ENCODE assay signal across 27 mouse cellular contexts in genomic region chr4:12778163-12778562, GRCm38 (mm10).
A peak's percentile ranks its signal among the peaks of the same experiment; 100 is the strongest.
DNase-seq lines count a peak whose midpoint lies in the region; ATAC-seq lines count a peak whose summit lies in the region.
"Had no signal": no experiment of that assay in that cellular context is flagged by ENCODE, and none has a peak within 500 bp of the region (broad histone marks: within the 10 kb centered on the region; RNA-seq: fewer than 3 reads in every experiment).

No protein-coding gene starts in this region.

- no peaks in the 10 kb centered on the region for H3K36me3 ChIP-seq in splenic B cell, adult 2 months (ENCODE audit: control insufficient read depth, insufficient read depth, low read length, poor library complexity, severe bottlenecking)
- H3K36me3 ChIP-seq in heart, embryonic 10.5 days = no peaks in the 10 kb centered on the region
- H3K36me3 ChIP-seq: embryonic facial prominence, embryonic 10.5 days; embryonic facial prominence, embryonic 13.5 days; forebrain, embryonic 12.5 days; forebrain, embryonic 15.5 days; heart, embryonic 13.5 days; intestine, embryonic 15.5 days had no signal

- intact Hi-C loops in left cerebral cortex, postnatal 14 days (cut with DNase I) = no loop called here

- H3K9me3 ChIP-seq in heart, embryonic 10.5 days = no peaks in the 10 kb centered on the region
- H3K9me3 ChIP-seq: embryonic facial prominence, embryonic 10.5 days; embryonic facial prominence, embryonic 13.5 days; forebrain, embryonic 12.5 days; forebrain, embryonic 15.5 days; heart, embryonic 13.5 days; intestine, embryonic 15.5 days had no signal

- H3K27ac ChIP-seq in heart, embryonic 10.5 days = no peak overlapping the region
- H3K27ac ChIP-seq: embryonic facial prominence, embryonic 10.5 days; embryonic facial prominence, embryonic 13.5 days; forebrain, embryonic 12.5 days; forebrain, embryonic 15.5 days; heart, embryonic 13.5 days; hindbrain, embryonic 14.5 days; hindbrain, postnatal 0 days; intestine, embryonic 15.5 days had no signal

- no peak overlapping the region for H3K4me3 ChIP-seq in heart, embryonic 10.5 days
- H3K4me3 ChIP-seq: embryonic facial prominence, embryonic 10.5 days; embryonic facial prominence, embryonic 13.5 days; erythroblast, embryonic 14.5 days; forebrain, embryonic 12.5 days; forebrain, embryonic 15.5 days; heart, embryonic 13.5 days; intestine, embryonic 15.5 days had no signal

- H3K4me1 ChIP-seq in heart, embryonic 10.5 days = peaks cover 21% of the 10 kb centered on the region; the same call in 1 of the 2 replicates
- H3K4me1 ChIP-seq: intestine, embryonic 15.5 days had no signal

- WGBS in heart, embryonic 10.5 days = 61% methylated on average over 2 of the region's 2 CpGs

- peak; percentile 86 for ATAC-seq in CD4-positive, CD25-positive, alpha-beta regulatory T cell, adult 4 months
- ATAC-seq: forebrain, embryonic 15.5 days; hindbrain, postnatal 0 days; intestine, embryonic 15.5 days; Patski had no signal

- H3K27me3 ChIP-seq in splenic B cell, adult 2 months (ENCODE audit: control insufficient read depth, insufficient read depth, low read length, poor library complexity, severe bottlenecking) = no peaks in the 10 kb centered on the region
- H3K27me3 ChIP-seq in heart, embryonic 10.5 days (ENCODE audit: insufficient read depth, poor library complexity, severe bottlenecking) = no peaks in the 10 kb centered on the region
- H3K27me3 ChIP-seq: embryonic facial prominence, embryonic 13.5 days; forebrain, embryonic 12.5 days; forebrain, embryonic 15.5 days; heart, embryonic 13.5 days; intestine, embryonic 15.5 days; Patski had no signal

- peak; percentile 20 for DNase-seq in induced T-regulatory cell, adult 2 months (ENCODE audit: low read depth)
- DNase-seq in splenic B cell, adult 2 months (ENCODE audit: low read depth, low spot score) = peak; percentile 2
- DNase-seq in adrenal gland, postnatal 4 days (ENCODE audit: low spot score in 2 of 2) = no peak
- DNase-seq in left cerebral cortex, postnatal 14 days (ENCODE audit: low spot score in 2 of 2) = no peak
- DNase-seq in heart, embryonic 10.5 days (ENCODE audit: low spot score) = no peak
- DNase-seq: adrenal gland, adult 2 months; adrenal gland, postnatal 14 days; cerebellum, adult 18-20 months; cerebellum, adult 9-10 months; cerebellum, postnatal 25 days; embryo, embryonic 11 days; gastrocnemius, postnatal 25 days; heart, adult 18-20 months; heart, postnatal 14 days; heart, postnatal 4 days; kidney, adult 11 months had no signal

Comparison
In these comparisons a context has a peak if more than half of its experiments do, and no peak if none do; other contexts are left out.
1. DNase-seq: peak in induced T-regulatory cell, adult 2 months (single experiment) and splenic B cell, adult 2 months (single experiment); none in adrenal gland, postnatal 4 days (0 of 2), left cerebral cortex, postnatal 14 days (0 of 2) and heart, embryonic 10.5 days (single experiment).